Mouse (Mus musculus): ENCODE measurements around the gene Gm7356.
"Not testable (repeated sequence)": the region's sequence is repeated elsewhere in the genome, so short reads cannot be mapped to it uniquely, and the experiment has no call there.

DNA sequence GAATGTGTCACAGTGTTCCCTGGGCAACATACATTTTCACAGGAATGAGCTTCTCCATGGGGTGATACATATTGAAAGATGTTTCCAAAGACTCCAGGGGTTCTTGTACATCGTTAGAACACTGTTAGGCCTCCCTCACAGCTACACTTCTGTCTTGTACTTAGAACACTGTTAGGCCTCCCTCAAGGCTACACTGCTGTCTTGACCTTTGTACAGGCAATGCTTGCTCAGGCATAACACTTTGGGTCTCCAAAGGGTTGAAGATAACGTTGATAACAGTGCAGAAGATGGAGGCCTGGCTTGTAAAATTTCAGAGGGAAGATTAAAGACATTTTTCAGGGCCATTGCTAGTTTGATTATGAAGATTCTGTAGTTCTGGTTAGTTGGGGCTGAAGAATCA, 45.4 kb downstream of the Gm7356 start:
- TF ChIP-seq TAL1, GATA1 (IDR thresholded peaks at IDR 0.05; ENCODE audit: low read length): not testable (repeated sequence)

Measured in erythroblast, embryonic 14.5 days (primary cell).